Mouse (Mus musculus): ENCODE results near the gene Cdh4. TPM values are rescaled to one million over a fixed set of nuclear protein-coding genes. Genes with fewer than 3 reads are reported as not detected.

The Cdh4 gene
- polyA plus RNA-seq, 1 experiment from 2014 or later: 42.8 TPM

DNA sequence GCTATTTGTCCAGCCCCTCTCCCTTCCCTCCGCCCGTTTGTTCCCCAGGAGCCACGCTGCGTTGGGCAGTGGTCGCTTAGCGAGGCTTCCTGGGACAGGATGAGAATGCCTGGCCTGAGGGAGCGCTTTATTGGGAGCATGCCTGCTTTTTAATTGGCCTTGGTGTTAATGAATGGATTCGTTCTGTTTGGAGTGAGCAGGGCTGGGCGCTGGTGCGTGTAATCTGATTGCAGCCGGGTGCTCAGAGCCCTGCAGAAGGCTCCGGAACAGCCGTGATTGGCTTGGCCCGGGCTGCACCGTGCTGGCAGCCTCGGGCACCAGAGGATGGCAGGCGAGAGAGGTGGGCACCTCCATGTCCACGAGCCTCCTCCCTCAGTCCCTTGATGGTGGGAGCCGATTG lies 95.2 kb downstream of the Cdh4 start:
- WGBS: under 1% methylated on average over 19 of the region's 19 CpGs
- ATAC-seq (ENCODE audit: low FRiP score, low TSS enrichment) (peak; percentile 92), DNase-seq (peak; percentile 86)
- peak overlapping the region; percentile 78 for H3K27ac ChIP-seq (replicated peaks; ENCODE audit: low read depth, low read length)
- H3K9me3 ChIP-seq (ENCODE audit: control insufficient read depth, low read length): no peaks in the 10 kb centered on the region
- no peaks in the 10 kb centered on the region for H3K27me3 ChIP-seq (ENCODE audit: control insufficient read depth, insufficient read depth, low read length)
- peak overlapping the region; percentile 34; the same call in 1 of the 2 replicates for H3K9ac ChIP-seq (replicated peaks; ENCODE audit: low read length)
- H3K4me2 ChIP-seq (ENCODE audit: low read length): peak overlapping the region; percentile 41
- H3K36me3 ChIP-seq (ENCODE audit: control insufficient read depth, insufficient read depth, low read length): no peaks in the 10 kb centered on the region
- no peak overlapping the region for H3K4me3 ChIP-seq (replicated peaks; ENCODE audit: low read depth, low read length)
- H3K4me1 ChIP-seq (ENCODE audit: control insufficient read depth, insufficient read depth, low read length): peaks cover 31% of the 10 kb centered on the region

DNA sequence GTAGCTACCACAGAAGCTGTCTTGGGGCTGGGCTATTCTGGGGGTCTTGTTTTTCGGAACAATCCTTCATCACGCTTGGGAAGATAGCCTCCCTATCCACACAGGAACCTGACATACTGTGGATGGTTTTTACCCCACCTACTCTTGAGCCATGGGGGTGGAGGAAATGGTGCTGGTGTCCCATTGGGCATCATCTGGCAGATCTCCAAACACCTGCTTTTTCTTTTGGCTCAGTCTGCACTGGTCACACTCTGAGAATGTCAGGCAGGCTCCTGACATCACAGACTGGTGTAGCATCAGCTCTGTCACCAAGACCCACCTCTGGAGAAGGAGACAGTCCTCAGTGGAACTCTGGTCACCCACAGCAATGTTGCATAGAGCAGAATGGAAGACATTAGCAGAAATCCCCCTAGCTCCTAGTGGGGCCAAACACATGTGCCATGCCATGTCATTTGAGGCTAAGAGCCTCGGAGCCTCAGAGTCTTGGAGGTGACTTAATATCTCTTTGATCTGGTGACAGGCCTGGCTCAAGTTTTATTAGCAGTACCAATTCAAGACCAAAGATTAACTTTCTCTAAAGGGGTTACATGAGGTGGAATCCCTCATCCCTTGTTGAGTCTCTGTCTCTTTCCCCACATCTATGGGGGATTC lies 95.7 kb downstream of the Cdh4 start:
- WGBS: 11% methylated on average over 3 of the region's 3 CpGs
- H3K9ac ChIP-seq (replicated peaks; ENCODE audit: low read length): peak overlapping the region; percentile 34; the same call in 1 of the 2 replicates
- DNase-seq: peak; percentile 56

DNA sequence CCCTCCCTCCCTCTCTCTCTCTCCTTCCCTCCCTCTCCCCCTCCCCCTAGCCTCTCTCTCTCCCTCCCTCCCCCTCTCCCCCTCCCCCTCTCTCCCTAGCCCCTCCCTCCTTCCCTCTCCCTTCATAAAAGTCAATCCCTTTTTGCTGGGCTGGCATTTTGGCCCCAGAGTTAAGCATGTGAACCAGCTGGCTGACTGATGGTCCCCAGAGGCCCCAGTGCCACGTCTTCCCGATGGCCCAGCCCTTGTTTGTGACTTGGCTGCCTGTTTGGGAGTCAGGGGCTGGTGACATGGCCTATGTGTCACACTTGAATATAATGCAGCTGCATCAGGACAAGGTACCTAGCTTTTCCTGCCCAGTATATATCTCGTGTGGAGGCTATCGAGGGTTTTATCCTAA lies 96.3 kb downstream of the Cdh4 start:
- H3K36me3 ChIP-seq (ENCODE audit: control insufficient read depth, insufficient read depth, low read length): no peaks in the 10 kb centered on the region
- H3K4me2 ChIP-seq (ENCODE audit: low read length): no peak overlapping the region
- H3K4me1 ChIP-seq (ENCODE audit: control insufficient read depth, insufficient read depth, low read length): peaks cover 31% of the 10 kb centered on the region
- DNase-seq: peak; percentile 48
- no peak for ATAC-seq (ENCODE audit: low FRiP score, low TSS enrichment)
- WGBS: 39% methylated on average over 4 of the region's 4 CpGs
- no peak overlapping the region for H3K27ac ChIP-seq (replicated peaks; ENCODE audit: low read depth, low read length)
- H3K9ac ChIP-seq (replicated peaks; ENCODE audit: low read length): no peak overlapping the region
- H3K9me3 ChIP-seq (ENCODE audit: control insufficient read depth, low read length): no peaks in the 10 kb centered on the region
- H3K4me3 ChIP-seq (replicated peaks; ENCODE audit: low read depth, low read length): no peak overlapping the region
- no peaks in the 10 kb centered on the region for H3K27me3 ChIP-seq (ENCODE audit: control insufficient read depth, insufficient read depth, low read length)

More for the DNA sequence above, 95.7 kb downstream of the Cdh4 start:
- Histone ChIP-seq H3K4me3 (replicated peaks; ENCODE audit: low read depth, low read length) (no peak overlapping the region), H3K4me1 (ENCODE audit: control insufficient read depth, insufficient read depth, low read length) (peaks cover 31% of the 10 kb centered on the region), H3K27ac (replicated peaks; ENCODE audit: low read depth, low read length) (peak overlapping the region; percentile 78), H3K9me3 (ENCODE audit: control insufficient read depth, low read length) (no peaks in the 10 kb centered on the region), H3K4me2 (ENCODE audit: low read length) (peak overlapping the region; percentile 41), H3K36me3 (ENCODE audit: control insufficient read depth, insufficient read depth, low read length) (no peaks in the 10 kb centered on the region), H3K27me3 (ENCODE audit: control insufficient read depth, insufficient read depth, low read length) (no peaks in the 10 kb centered on the region)
- ATAC-seq (ENCODE audit: low FRiP score, low TSS enrichment): no peak; the same call in none of the 2 replicates

DNA sequence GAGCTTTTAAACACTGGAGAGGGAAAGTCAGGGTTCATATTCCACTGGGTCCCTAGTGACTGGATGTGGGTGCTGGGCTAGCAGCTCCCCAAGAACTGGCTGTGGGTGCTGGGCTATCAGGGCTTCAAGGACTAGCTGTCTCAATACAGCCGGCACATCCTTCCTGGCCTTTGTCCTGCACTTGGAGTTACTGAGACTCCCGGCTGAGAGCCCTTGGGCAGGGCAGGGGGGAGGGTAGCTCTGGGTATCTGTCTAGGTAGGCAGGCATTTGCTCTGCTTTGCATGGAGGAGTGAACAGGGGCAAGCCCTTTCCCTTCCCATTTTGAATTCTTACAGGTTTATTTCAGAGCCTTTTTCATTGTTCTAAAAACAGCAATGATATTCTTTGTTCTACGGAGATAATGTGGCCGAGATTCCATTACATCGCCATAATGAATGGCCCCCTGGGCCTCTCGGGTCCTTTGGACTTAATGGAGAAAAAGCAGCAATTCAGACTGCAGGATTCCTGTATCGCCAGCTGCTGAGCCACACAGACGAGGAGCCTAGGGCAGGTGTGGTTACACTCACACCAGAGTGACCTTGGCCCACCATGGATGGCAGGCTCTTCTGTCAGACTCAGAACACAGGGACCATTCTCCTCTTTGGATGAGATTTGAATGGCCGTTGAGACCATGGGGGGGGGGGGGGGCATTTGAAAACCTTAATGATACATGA lies 97.5 kb downstream of the Cdh4 start:
- Histone ChIP-seq H3K36me3 (ENCODE audit: control insufficient read depth, insufficient read depth, low read length) (no peaks in the 10 kb centered on the region), H3K4me3 (replicated peaks; ENCODE audit: low read depth, low read length) (no peak overlapping the region), H3K9me3 (ENCODE audit: control insufficient read depth, low read length) (no peaks in the 10 kb centered on the region), H3K4me2 (ENCODE audit: low read length) (no peak overlapping the region), H3K27me3 (ENCODE audit: control insufficient read depth, insufficient read depth, low read length) (no peaks in the 10 kb centered on the region), H3K9ac (replicated peaks; ENCODE audit: low read length) (no peak overlapping the region), H3K4me1 (ENCODE audit: control insufficient read depth, insufficient read depth, low read length) (peaks cover 31% of the 10 kb centered on the region), H3K27ac (replicated peaks; ENCODE audit: low read depth, low read length) (peak overlapping the region; percentile 10)
- DNase-seq (peak; percentile 53), ATAC-seq (ENCODE audit: low FRiP score, low TSS enrichment) (no peak)
- WGBS: 5% methylated on average over 9 of the region's 9 CpGs

DNA sequence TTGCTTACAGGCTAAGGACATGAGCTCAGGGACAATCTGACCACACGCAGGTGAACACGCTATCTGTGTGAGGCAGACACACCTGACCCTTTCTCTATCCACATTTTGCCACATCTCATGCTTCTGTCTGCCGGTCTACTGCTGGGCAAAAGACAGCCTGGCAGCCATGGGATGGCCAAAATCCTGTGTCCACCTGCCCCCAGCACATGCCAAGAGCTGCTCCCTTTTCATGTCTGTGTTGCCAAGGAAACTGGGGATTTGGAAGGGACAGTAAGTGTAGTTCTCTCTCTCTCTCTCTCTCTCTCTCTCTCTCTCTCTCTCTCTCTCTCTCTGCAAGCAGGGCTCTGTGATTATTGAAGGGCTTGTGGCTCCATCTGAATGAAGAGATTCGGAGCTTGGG lies 98.9 kb downstream of the Cdh4 start:
- H3K27me3 ChIP-seq (ENCODE audit: control insufficient read depth, insufficient read depth, low read length): no peaks in the 10 kb centered on the region
- DNase-seq (no peak), ATAC-seq (ENCODE audit: low FRiP score, low TSS enrichment) (no peak)
- no peak overlapping the region for H3K4me2 ChIP-seq (ENCODE audit: low read length)
- no peak overlapping the region for H3K4me3 ChIP-seq (replicated peaks; ENCODE audit: low read depth, low read length)
- H3K9me3 ChIP-seq (ENCODE audit: control insufficient read depth, low read length): no peaks in the 10 kb centered on the region
- H3K9ac ChIP-seq (replicated peaks; ENCODE audit: low read length): no peak overlapping the region
- H3K4me1 ChIP-seq (ENCODE audit: control insufficient read depth, insufficient read depth, low read length): peaks cover 31% of the 10 kb centered on the region
- WGBS: 87% methylated on average over 4 of the region's 4 CpGs
- H3K36me3 ChIP-seq (ENCODE audit: control insufficient read depth, insufficient read depth, low read length): no peaks in the 10 kb centered on the region
- H3K27ac ChIP-seq (replicated peaks; ENCODE audit: low read depth, low read length): no peak overlapping the region

DNA sequence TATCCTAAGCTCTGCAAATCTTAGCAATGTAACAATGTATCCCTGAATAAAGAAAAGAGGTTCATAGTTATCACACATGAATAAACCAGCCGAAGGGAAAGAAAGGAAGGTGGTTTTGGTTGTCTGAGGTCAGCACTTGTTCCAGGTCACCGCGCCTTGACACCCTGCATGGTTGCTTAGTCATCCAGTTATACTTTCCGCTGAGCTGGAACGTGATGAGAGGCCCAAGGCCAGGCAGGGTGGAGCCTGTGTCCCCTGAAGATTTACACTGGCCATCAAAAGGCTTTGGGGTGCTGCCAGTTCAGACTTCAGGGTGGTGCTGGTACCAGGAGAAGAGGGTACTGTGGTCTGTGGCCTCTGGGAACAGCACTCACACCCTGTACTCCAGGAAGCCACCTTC lies 105.4 kb downstream of the Cdh4 start:
- H3K4me1 ChIP-seq (ENCODE audit: control insufficient read depth, insufficient read depth, low read length): no peaks in the 10 kb centered on the region
- no peak overlapping the region for H3K4me3 ChIP-seq (replicated peaks; ENCODE audit: low read depth, low read length)
- no peak for ATAC-seq (ENCODE audit: low FRiP score, low TSS enrichment)
- H3K4me2 ChIP-seq (ENCODE audit: low read length): no peak overlapping the region
- H3K9me3 ChIP-seq (ENCODE audit: control insufficient read depth, low read length): no peaks in the 10 kb centered on the region
- no peaks in the 10 kb centered on the region for H3K36me3 ChIP-seq (ENCODE audit: control insufficient read depth, insufficient read depth, low read length)
- WGBS: 52% methylated on average over 5 of the region's 5 CpGs
- DNase-seq: no peak
- H3K27me3 ChIP-seq (ENCODE audit: control insufficient read depth, insufficient read depth, low read length): no peaks in the 10 kb centered on the region
- H3K27ac ChIP-seq (replicated peaks; ENCODE audit: low read depth, low read length): no peak overlapping the region
- no peak overlapping the region for H3K9ac ChIP-seq (replicated peaks; ENCODE audit: low read length)

DNA sequence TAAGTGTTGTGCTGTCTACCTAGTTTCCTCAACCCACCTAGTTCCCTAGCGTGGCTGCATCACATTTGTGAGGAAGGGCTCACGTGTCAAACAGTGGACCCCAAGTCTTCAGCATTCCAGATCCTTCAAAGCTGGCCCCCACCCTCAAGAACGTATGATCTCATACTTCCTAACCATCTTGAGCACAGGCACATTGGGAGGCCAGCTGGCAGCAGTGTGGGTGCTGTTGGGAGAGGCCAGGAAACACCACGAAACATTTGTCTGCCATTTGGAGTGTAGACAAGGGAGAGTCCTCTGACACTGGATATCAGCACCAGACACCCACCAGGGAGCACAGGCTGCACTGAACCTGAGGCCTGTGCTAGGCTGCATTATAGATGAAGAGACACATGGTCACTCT lies 113.7 kb downstream of the Cdh4 start:
- no peak overlapping the region for H3K9ac ChIP-seq (replicated peaks; ENCODE audit: low read length)
- no peak overlapping the region for H3K27ac ChIP-seq (replicated peaks; ENCODE audit: low read depth, low read length)
- ATAC-seq (ENCODE audit: low FRiP score, low TSS enrichment) (no peak), DNase-seq (no peak)
- WGBS: 89% methylated on average over 4 of the region's 4 CpGs
- no peak overlapping the region for H3K4me2 ChIP-seq (ENCODE audit: low read length)
- no peaks in the 10 kb centered on the region for H3K36me3 ChIP-seq (ENCODE audit: control insufficient read depth, insufficient read depth, low read length)
- no peak overlapping the region for H3K4me3 ChIP-seq (replicated peaks; ENCODE audit: low read depth, low read length)
- peaks cover 8% of the 10 kb centered on the region; the same call in 1 of the 2 replicates for H3K4me1 ChIP-seq (ENCODE audit: control insufficient read depth, insufficient read depth, low read length)
- H3K9me3 ChIP-seq (ENCODE audit: control insufficient read depth, low read length): no peaks in the 10 kb centered on the region
- H3K27me3 ChIP-seq (ENCODE audit: control insufficient read depth, insufficient read depth, low read length): no peaks in the 10 kb centered on the region

DNA sequence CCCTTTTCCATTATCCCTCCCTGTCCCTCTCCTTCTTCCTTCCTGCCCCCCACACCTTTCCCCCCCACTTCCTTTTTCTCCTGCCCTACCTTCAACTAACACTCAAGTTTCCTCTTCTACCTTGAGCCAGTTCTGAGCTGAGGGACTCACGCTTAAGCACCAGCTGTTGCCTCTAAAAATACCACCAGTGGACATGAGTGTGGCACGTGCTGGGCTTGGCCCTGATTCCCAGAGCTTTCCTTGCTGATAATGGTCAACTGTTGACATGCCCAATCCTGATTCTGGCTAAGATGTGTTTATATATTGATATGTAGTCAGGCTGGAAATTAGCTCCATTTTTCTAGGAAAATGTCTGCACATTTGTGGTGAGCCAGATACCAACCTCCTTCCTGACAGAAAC lies 120.1 kb downstream of the Cdh4 start:
- ATAC-seq (ENCODE audit: low FRiP score, low TSS enrichment): no peak
- 88% methylated on average over 2 of the region's 2 CpGs for WGBS
- Histone ChIP-seq H3K4me2 (ENCODE audit: low read length) (no peak overlapping the region), H3K27ac (replicated peaks; ENCODE audit: low read depth, low read length) (no peak overlapping the region), H3K9ac (replicated peaks; ENCODE audit: low read length) (no peak overlapping the region), H3K9me3 (ENCODE audit: control insufficient read depth, low read length) (no peaks in the 10 kb centered on the region), H3K4me1 (ENCODE audit: control insufficient read depth, insufficient read depth, low read length) (peaks cover 14% of the 10 kb centered on the region), H3K27me3 (ENCODE audit: control insufficient read depth, insufficient read depth, low read length) (no peaks in the 10 kb centered on the region), H3K36me3 (ENCODE audit: control insufficient read depth, insufficient read depth, low read length) (no peaks in the 10 kb centered on the region), H3K4me3 (replicated peaks; ENCODE audit: low read depth, low read length) (no peak overlapping the region)
- no peak for DNase-seq

DNA sequence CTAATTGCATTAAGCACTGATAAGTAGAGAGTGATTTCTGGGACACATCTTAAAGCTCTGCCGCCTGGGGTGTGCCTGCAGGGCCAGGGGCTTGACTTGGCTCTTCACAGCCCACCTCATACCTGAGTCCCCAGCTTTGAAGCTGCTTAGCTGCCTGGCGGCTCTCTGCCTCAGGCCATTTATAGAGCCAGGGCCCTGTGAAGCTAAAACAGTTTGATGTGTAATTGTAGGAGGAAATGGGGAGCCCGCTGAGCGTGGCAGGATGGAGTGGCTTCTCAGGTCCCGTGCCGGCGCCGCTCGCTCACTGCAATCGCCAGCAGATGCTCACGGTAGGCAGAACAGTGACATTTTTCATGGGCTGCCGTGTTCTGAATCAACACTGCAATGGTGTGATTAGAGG lies 123.4 kb downstream of the Cdh4 start:
- DNase-seq (peak; percentile 65), ATAC-seq (ENCODE audit: low FRiP score, low TSS enrichment) (no peak)
- WGBS: 30% methylated on average over 12 of the region's 12 CpGs
- peak overlapping the region; percentile 41; the same call in 1 of the 2 replicates for H3K27ac ChIP-seq (replicated peaks; ENCODE audit: low read depth, low read length)
- H3K9me3 ChIP-seq (ENCODE audit: control insufficient read depth, low read length): no peaks in the 10 kb centered on the region
- H3K4me3 ChIP-seq (replicated peaks; ENCODE audit: low read depth, low read length): no peak overlapping the region
- H3K4me1 ChIP-seq (ENCODE audit: control insufficient read depth, insufficient read depth, low read length): peaks cover 20% of the 10 kb centered on the region
- no peaks in the 10 kb centered on the region for H3K36me3 ChIP-seq (ENCODE audit: control insufficient read depth, insufficient read depth, low read length)
- H3K9ac ChIP-seq (replicated peaks; ENCODE audit: low read length): no peak overlapping the region
- no peaks in the 10 kb centered on the region for H3K27me3 ChIP-seq (ENCODE audit: control insufficient read depth, insufficient read depth, low read length)
- peak overlapping the region; percentile 5; the same call in 1 of the 2 replicates for H3K4me2 ChIP-seq (ENCODE audit: low read length)

Data from midbrain, embryonic 14.5 days (tissue).